Mouse (Mus musculus) stomach, embryonic 15.5 days (tissue): ENCODE data around the gene Acot7. TPM values are rescaled to one million over a fixed set of nuclear protein-coding genes. Genes with fewer than 3 reads are reported as not detected.
A peak's percentile ranks its signal among the peaks of the same experiment; 100 is the strongest.

Experiments used
- ATAC-seq: fragments of 200-750 bp; cut with Nextera tagmentation; 2 replicates; pipeline ENCODE4 v1.8.0; 2017; ENCODE audit warnings: low read depth, moderate number of reproducible peaks, moderate TSS enrichment; ENCODE audit not compliant: insufficient read depth, low FRiP score
- H3K27ac ChIP-seq: fragments of 300-500 bp; sonication (generic); 2 replicates; pipeline ENCODE4 v1.5.1; 2015; ENCODE audit warnings: mild to moderate bottlenecking, inconsistent platforms
- H3K27me3 ChIP-seq: fragments of 300-500 bp; sonication (generic); replicated peaks from 2 replicates; pipeline ENCODE4 v1.6.1; 2015; ENCODE audit warnings: inconsistent platforms
- H3K36me3 ChIP-seq: fragments of 300-500 bp; sonication (generic); 2 replicates; pipeline ENCODE4 v1.6.1; 2015; ENCODE audit warnings: inconsistent platforms
- H3K4me1 ChIP-seq: fragments of 300-500 bp; sonication (generic); 2 replicates; pipeline ENCODE4 v1.6.1; 2015; ENCODE audit warnings: inconsistent platforms
- H3K4me2 ChIP-seq: fragments of 300-500 bp; sonication (generic); 2 replicates; pipeline ENCODE4 v1.6.1; 2015; ENCODE audit warnings: mild to moderate bottlenecking, inconsistent platforms
- H3K4me3 ChIP-seq: fragments of 300-500 bp; sonication (generic); replicated peaks from 2 replicates; pipeline ENCODE4 v1.5.1; 2015; ENCODE audit warnings: inconsistent platforms
- H3K9ac ChIP-seq: fragments of 300-500 bp; sonication (generic); 2 replicates; pipeline ENCODE4 v1.6.1; 2015; ENCODE audit warnings: inconsistent platforms
- H3K9me3 ChIP-seq: fragments of 300-500 bp; sonication (generic); 2 replicates; pipeline ENCODE4 v1.6.1; 2016; ENCODE audit warnings: inconsistent platforms
- WGBS: fragments of 180-500 bp; shearing (Covaris S2); methylation state at CpG from one replicate; pipeline ENCODE4 v1.1.7; 2015; 5-methylcytosine and 5-hydroxymethylcytosine counted together
- polyA plus RNA-seq: library from polyadenylated mRNA; unstranded; fragments of >200 nt; fragmentation: Nextera tagmentation; extraction: Ambion mirVana; gene quantifications from 2 replicates; pipeline ENCODE4 v1.2.1, GENCODE M21; 2015

The Acot7 gene
- polyA plus RNA-seq, 1 experiment from 2014 or later = 60.0 TPM

DNA sequence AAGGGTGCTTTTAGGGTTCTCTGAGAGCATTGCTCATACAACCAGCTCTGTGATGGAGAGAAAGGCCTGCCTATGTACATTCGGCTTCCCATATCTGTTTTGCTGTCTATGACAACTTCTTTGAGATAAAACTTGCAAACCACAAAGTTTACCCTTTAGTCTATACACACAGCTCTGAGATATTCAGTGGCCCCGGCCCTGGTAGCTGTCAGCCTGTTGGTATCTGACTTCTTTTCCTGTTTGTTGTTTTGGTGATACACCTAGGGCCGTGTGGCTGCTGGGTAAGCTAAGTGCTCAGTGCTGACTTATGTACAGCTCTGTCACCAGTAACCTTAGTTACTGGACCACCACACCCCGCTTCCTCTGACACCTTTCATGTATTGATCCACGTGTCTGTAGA lies 19.6 kb downstream of the Acot7 start:
- Histone ChIP-seq H3K4me1 (peaks cover 17% of the 10 kb centered on the region), H3K27ac (no peak overlapping the region), H3K9ac (no peak overlapping the region), H3K4me2 (no peak overlapping the region), H3K36me3 (no peaks in the 10 kb centered on the region), H3K4me3 (no peak overlapping the region), H3K9me3 (no peaks in the 10 kb centered on the region), H3K27me3 (no peaks in the 10 kb centered on the region)
- no peak for ATAC-seq
- WGBS = 58% methylated on average over 5 of the region's 5 CpGs

DNA sequence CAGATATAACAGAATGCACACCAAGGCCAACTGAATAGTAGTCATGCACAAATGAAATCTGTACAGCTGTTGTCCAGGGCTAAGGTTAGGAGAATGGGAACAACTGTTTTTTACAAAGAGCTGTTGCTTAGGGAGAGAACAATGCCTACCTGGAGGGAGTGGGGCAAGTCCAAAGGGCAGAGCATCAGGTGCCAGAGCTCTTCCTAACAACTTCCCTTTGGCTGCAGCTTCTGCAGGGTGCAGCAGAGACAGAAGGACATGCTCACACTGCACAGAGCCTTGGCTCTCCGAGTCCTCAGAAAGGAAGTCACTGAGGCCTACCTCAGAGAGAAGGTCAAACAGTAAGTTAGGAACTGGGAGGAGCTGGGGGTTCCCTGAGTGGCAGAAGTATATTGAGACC lies 21.7 kb downstream of the Acot7 start:
- ATAC-seq = no peak
- Histone ChIP-seq H3K36me3 (no peaks in the 10 kb centered on the region), H3K4me2 (no peak overlapping the region), H3K27me3 (no peaks in the 10 kb centered on the region), H3K4me1 (peaks cover 23% of the 10 kb centered on the region), H3K9me3 (no peaks in the 10 kb centered on the region), H3K27ac (no peak overlapping the region), H3K4me3 (no peak overlapping the region), H3K9ac (no peak overlapping the region)
- WGBS = 45% methylated on average over 1 of the region's 1 CpGs

DNA sequence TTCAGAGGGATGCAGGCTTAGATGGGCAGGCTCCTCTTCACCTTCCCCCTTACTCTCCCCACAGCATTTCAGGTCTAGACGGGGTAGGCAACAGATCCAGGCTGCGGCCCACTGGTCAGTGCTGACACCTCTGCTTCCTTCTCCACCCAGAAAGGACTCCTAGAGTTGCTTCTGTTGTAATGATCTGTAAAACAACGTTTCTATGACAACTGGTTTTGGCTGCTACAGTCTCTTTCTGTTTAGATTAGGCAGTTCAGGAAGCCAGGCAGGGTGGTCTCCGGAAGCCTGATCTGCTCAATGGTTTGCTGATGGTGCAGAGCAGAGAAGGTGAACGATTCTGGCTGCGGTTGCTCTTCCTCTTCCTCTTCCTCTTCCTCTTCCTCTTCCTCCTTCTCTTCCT lies 23.6 kb downstream of the Acot7 start:
- Histone ChIP-seq H3K4me1 (peaks cover 23% of the 10 kb centered on the region), H3K4me3 (no peak overlapping the region), H3K4me2 (no peak overlapping the region), H3K9me3 (no peaks in the 10 kb centered on the region), H3K27me3 (no peaks in the 10 kb centered on the region), H3K27ac (no peak overlapping the region), H3K9ac (no peak overlapping the region), H3K36me3 (no peaks in the 10 kb centered on the region)
- WGBS = 38% methylated on average over 6 of the region's 6 CpGs
- ATAC-seq = 0 out of 2 replicates have a peak, but pooled peaks have one; percentile 5

DNA sequence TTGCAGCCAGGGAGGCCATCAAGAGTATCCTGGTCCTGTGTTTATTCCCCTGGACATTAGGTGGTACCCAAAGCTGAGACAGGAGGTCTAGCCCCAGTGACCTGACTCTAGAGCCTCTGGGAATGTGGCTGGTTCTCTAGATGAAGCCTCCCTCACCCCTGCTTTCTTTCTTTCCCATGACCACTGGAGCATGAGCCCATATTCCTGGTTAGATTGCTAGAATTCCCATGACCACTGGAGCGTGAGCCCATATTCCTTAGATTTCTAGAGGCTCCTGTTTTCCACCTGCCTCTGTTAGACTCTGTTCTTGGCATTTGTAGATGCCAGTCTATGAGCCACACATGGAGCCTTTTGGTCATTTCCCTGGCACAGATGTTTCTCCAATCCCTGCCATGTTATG lies 24.5 kb downstream of the Acot7 start:
- 91% methylated on average over 1 of the region's 1 CpGs for WGBS
- no peak for ATAC-seq
- Histone ChIP-seq H3K4me1 (peaks cover 23% of the 10 kb centered on the region), H3K9me3 (no peaks in the 10 kb centered on the region), H3K4me3 (no peak overlapping the region), H3K27ac (no peak overlapping the region), H3K36me3 (no peaks in the 10 kb centered on the region), H3K4me2 (no peak overlapping the region), H3K9ac (no peak overlapping the region), H3K27me3 (no peaks in the 10 kb centered on the region)

DNA sequence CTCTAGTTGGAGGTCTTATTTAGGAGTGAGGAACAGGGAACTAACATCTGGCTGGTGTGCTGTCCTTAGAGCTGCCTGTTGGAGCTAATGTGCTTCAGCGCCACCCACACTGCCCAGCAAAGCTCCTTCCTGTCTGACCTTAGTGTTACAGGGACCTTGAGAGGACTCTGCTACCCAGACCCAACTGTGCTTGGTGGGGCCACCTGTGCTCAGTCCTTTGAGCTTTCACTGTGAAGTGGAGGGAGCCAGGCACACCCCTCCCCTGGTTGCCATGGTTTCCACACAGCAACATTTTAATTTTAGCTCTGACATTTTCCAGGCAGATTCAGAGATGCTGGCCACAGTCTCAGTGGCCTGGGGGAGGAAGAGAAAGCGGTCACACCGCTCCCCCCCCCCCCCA lies 25.0 kb downstream of the Acot7 start:
- Histone ChIP-seq H3K9me3 (no peaks in the 10 kb centered on the region), H3K36me3 (no peaks in the 10 kb centered on the region), H3K4me1 (peaks cover 23% of the 10 kb centered on the region), H3K27me3 (no peaks in the 10 kb centered on the region), H3K4me3 (no peak overlapping the region), H3K4me2 (no peak overlapping the region), H3K27ac (no peak overlapping the region), H3K9ac (no peak overlapping the region)
- ATAC-seq = no peak
- WGBS = 51% methylated on average over 3 of the region's 3 CpGs

DNA sequence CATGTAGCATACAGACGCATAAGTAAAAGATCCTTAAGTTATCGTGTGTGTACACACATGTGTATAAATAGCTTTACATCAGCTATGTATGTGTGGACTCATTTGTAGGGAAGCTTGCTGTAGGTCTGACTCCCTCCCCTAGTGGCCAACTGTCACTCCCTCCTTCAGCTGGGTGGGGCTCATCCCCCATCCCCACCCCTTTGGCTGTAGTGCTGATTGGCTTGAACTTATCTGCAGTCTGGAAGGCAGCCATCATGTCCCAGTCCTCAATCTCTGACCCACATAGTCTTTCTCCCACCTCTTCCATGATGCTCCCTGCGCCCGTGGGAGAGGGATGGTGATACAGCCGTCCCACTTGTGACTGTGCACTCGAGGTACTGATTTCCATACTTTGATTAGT lies 26.7 kb downstream of the Acot7 start:
- ATAC-seq = no peak; the same call in 1 of the 2 replicates
- H3K4me3 ChIP-seq = no peak overlapping the region
- no peak overlapping the region for H3K27ac ChIP-seq
- H3K9ac ChIP-seq = no peak overlapping the region
- no peak overlapping the region for H3K4me2 ChIP-seq
- H3K36me3 ChIP-seq = no peaks in the 10 kb centered on the region
- H3K9me3 ChIP-seq = no peaks in the 10 kb centered on the region
- WGBS = 90% methylated on average over 6 of the region's 6 CpGs
- peaks cover 23% of the 10 kb centered on the region for H3K4me1 ChIP-seq
- H3K27me3 ChIP-seq = no peaks in the 10 kb centered on the region

GRCm38 (mm10) chr4:152206199-152206598 lies 28.3 kb downstream of the Acot7 start:
- peaks cover 15% of the 10 kb centered on the region for H3K4me1 ChIP-seq
- H3K4me2 ChIP-seq = no peak overlapping the region
- H3K4me3 ChIP-seq = no peak overlapping the region
- H3K9me3 ChIP-seq = no peaks in the 10 kb centered on the region
- no peak overlapping the region for H3K9ac ChIP-seq
- WGBS = 62% methylated on average over 6 of the region's 6 CpGs
- no peaks in the 10 kb centered on the region for H3K36me3 ChIP-seq
- H3K27me3 ChIP-seq = no peaks in the 10 kb centered on the region
- H3K27ac ChIP-seq = no peak overlapping the region
- ATAC-seq = no peak

GRCm38 (mm10) chr4:152209623-152210022 lies 31.7 kb downstream of the Acot7 start:
- ATAC-seq = no peak
- H3K27ac ChIP-seq = no peak overlapping the region
- H3K27me3 ChIP-seq = no peaks in the 10 kb centered on the region
- 42% methylated on average over 4 of the region's 4 CpGs for WGBS
- no peak overlapping the region for H3K9ac ChIP-seq
- H3K9me3 ChIP-seq = no peaks in the 10 kb centered on the region
- H3K4me2 ChIP-seq = no peak overlapping the region
- H3K4me3 ChIP-seq = no peak overlapping the region
- H3K36me3 ChIP-seq = no peaks in the 10 kb centered on the region
- peaks cover 5% of the 10 kb centered on the region for H3K4me1 ChIP-seq

GRCm38 (mm10) chr4:152212091-152212505 lies 34.2 kb downstream of the Acot7 start:
- Histone ChIP-seq H3K36me3 (no peaks in the 10 kb centered on the region), H3K27ac (no peak overlapping the region), H3K4me1 (peaks cover 9% of the 10 kb centered on the region), H3K27me3 (no peaks in the 10 kb centered on the region), H3K9me3 (no peaks in the 10 kb centered on the region), H3K4me3 (no peak overlapping the region), H3K9ac (no peak overlapping the region), H3K4me2 (no peak overlapping the region)
- ATAC-seq = peak; percentile 51
- 62% methylated on average over 6 of the region's 6 CpGs for WGBS

GRCm38 (mm10) chr4:152212531-152212930 lies 34.6 kb downstream of the Acot7 start:
- Histone ChIP-seq H3K9me3 (no peaks in the 10 kb centered on the region), H3K27me3 (no peaks in the 10 kb centered on the region), H3K27ac (no peak overlapping the region), H3K4me2 (no peak overlapping the region), H3K4me1 (peaks cover 9% of the 10 kb centered on the region), H3K4me3 (no peak overlapping the region), H3K36me3 (no peaks in the 10 kb centered on the region), H3K9ac (no peak overlapping the region)
- ATAC-seq = peak; percentile 48; the same call in 1 of the 2 replicates
- 42% methylated on average over 5 of the region's 5 CpGs for WGBS

DNA sequence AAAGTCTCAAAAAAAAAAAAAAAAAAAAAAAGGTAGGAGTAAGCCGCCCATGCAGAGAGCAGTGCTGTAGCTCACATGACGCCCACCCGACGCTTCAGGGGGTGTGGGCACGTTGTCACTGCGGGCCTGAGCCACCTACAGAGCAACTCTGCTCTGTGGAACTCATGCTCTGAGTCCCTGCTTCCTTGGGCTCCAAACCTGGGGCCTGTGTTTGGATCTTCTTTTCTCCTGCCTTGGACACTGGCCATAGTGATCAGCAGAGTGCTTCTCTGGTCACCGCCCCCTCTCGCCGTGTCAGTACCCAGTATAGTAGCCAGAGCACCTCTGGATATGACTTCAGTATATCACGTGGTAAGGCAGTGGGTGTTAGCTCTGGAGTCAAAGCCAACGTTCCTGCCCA lies 35.0 kb downstream of the Acot7 start:
- H3K27ac ChIP-seq = no peak overlapping the region
- no peaks in the 10 kb centered on the region for H3K27me3 ChIP-seq
- H3K36me3 ChIP-seq = no peaks in the 10 kb centered on the region
- H3K9me3 ChIP-seq = no peaks in the 10 kb centered on the region
- no peak overlapping the region for H3K4me2 ChIP-seq
- ATAC-seq = no peak
- H3K4me3 ChIP-seq = no peak overlapping the region
- H3K9ac ChIP-seq = no peak overlapping the region
- 59% methylated on average over 10 of the region's 11 CpGs for WGBS
- H3K4me1 ChIP-seq = peaks cover 9% of the 10 kb centered on the region

GRCm38 (mm10) chr4:152213760-152214480 lies 36.0 kb downstream of the Acot7 start:
- ATAC-seq = peak; percentile 63
- peak overlapping the region; percentile 39 for H3K4me2 ChIP-seq
- peak overlapping the region; percentile 67; the same call in 1 of the 2 replicates for H3K27ac ChIP-seq
- H3K27me3 ChIP-seq = no peaks in the 10 kb centered on the region
- H3K9me3 ChIP-seq = no peaks in the 10 kb centered on the region
- no peak overlapping the region for H3K9ac ChIP-seq
- peaks cover 9% of the 10 kb centered on the region for H3K4me1 ChIP-seq
- peak overlapping the region; percentile 25 for H3K4me3 ChIP-seq
- WGBS = 34% methylated on average over 6 of the region's 6 CpGs
- H3K36me3 ChIP-seq = no peaks in the 10 kb centered on the region
